Mouse (Mus musculus) C2C12 (cell line): ENCODE results near the gene Dnah17.

Experiments used
- CEBPB ChIP-seq: IDR thresholded peaks from one replicate; pipeline ENCODE4 v1.6.1; 2011; ENCODE audit warnings: low read depth, mild to moderate bottlenecking, control low read depth, moderate library complexity
- CTCF ChIP-seq: IDR thresholded peaks from one replicate; pipeline ENCODE4 v1.5.1; 2011; ENCODE audit not compliant: control insufficient read depth, insufficient read depth, insufficient read length
- FOSL1 ChIP-seq: IDR thresholded peaks from one replicate; pipeline ENCODE4 v1.8.0; 2011; ENCODE audit warnings: mild to moderate bottlenecking, low read length; ENCODE audit not compliant: poor library complexity, insufficient read depth, severe bottlenecking
- MAX ChIP-seq: IDR thresholded peaks from one replicate; pipeline ENCODE4 v1.6.1; 2011; ENCODE audit warnings: mild to moderate bottlenecking, control low read depth
- MYOD1 ChIP-seq: IDR thresholded peaks from one replicate; pipeline ENCODE4 v1.6.1; 2011; ENCODE audit warnings: low read depth; ENCODE audit not compliant: control insufficient read depth, insufficient read length
- MYOG ChIP-seq: IDR thresholded peaks from one replicate; pipeline ENCODE4 v1.6.1; 2011; ENCODE audit not compliant: control insufficient read depth, insufficient read length; ENCODE audit errors: extremely low read depth
- USF1 ChIP-seq: IDR thresholded peaks from one replicate; pipeline ENCODE4 v1.6.1; 2011; ENCODE audit warnings: low read depth, mild to moderate bottlenecking, control low read depth, moderate library complexity

GRCm38 (mm10) chr11:118114581-118115110, 15.8 kb downstream of the Dnah17 start:
- TF ChIP-seq USF1 = no peak
- TF ChIP-seq CTCF = no peak
- TF ChIP-seq MYOD1 = no peak
- no peak for TF ChIP-seq CEBPB
- no peak for TF ChIP-seq MAX
- no peak for TF ChIP-seq MYOG
- TF ChIP-seq FOSL1 = no peak
